Mouse (Mus musculus) frontal cortex, adult 2 months (tissue): ENCODE measurements at regions not wholly inside any gene's neighbourhood (a gene's known extent, or its start where the extent isn't known, plus 50 kb on each side); places are given as distances from the start of the nearest gene placed in this dataset.
A peak's percentile ranks its signal among the peaks of the same experiment; 100 is the strongest.

Source experiments
- DNase-seq, 2 experiments: peaks; one replicate each; pipeline ENCODE4 v3.0.0; 2022; ENCODE audit warnings: low spot score in 1 of 2; ENCODE audit errors: extremely low spot score in 1 of 2

DNA sequence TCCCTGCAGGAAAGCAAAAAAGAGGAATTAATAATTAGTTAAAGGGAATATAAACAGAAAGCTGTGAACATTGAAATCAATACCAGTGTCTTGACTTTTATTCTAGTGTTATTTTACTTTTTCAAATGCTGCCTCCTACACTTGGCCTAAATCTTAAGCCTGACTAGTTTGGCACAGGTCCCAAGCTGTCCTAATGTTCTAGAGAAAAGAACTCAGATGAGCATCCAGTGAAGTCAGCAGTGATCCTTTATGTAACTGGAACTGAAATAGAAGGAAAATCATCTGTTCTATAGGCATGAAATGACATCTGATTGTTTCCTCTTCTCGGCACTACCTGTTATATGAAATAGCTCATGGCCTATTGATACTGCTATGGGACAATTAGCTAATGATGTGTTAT lies 586.3 kb upstream of the Gria3 start:
- DNase-seq, result peak in 1 of 2 experiments; percentile 39
